Mouse (Mus musculus): Measurements from ENCODE around the gene Slc17a5. TPM values are rescaled to one million over a fixed set of nuclear protein-coding genes. Genes with fewer than 3 reads are reported as not detected.

Gene Slc17a5
- 10 to 100 TPM; 18.8 to 20.7 TPM for total RNA-seq (2021)

GRCm38 (mm10) chr9:78587914-78588313 lies at the start of gene Slc17a5:
Gene Slc17a5 (minus strand): TSS chr9:78588041.
- DNase-seq (ENCODE audit: extremely low spot score in 1 of 2, low spot score in 1 of 2), result peak; percentile 76 to 80

- no peak for DNase-seq (ENCODE audit: extremely low spot score in 1 of 2, low spot score in 1 of 2)
These were observed 46.1 kb upstream of the Slc17a5 start for GRCm38 (mm10) chr9:78633976-78634375.

GRCm38 (mm10) chr9:78631755-78632434 lies 44.1 kb upstream of the Slc17a5 start:
- DNase-seq (ENCODE audit: extremely low spot score in 1 of 2, low spot score in 1 of 2), result no peak

- no peak for DNase-seq (ENCODE audit: extremely low spot score in 1 of 2, low spot score in 1 of 2)
These were observed 42.1 kb upstream of the Slc17a5 start for GRCm38 (mm10) chr9:78629991-78630390.

- no peak for DNase-seq (ENCODE audit: extremely low spot score in 1 of 2, low spot score in 1 of 2)
These were observed 35.5 kb upstream of the Slc17a5 start for GRCm38 (mm10) chr9:78623301-78623747.

GRCm38 (mm10) chr9:78619285-78619684 lies 31.4 kb upstream of the Slc17a5 start:
- no peak for DNase-seq (ENCODE audit: extremely low spot score in 1 of 2, low spot score in 1 of 2)

GRCm38 (mm10) chr9:78615401-78616021 lies 27.7 kb upstream of the Slc17a5 start, which contains the start of gene Cd109:
Gene Cd109 (plus strand): TSS chr9:78615546.
- peak; percentile 15 to 23 for DNase-seq (ENCODE audit: extremely low spot score in 1 of 2, low spot score in 1 of 2)

- DNase-seq (ENCODE audit: extremely low spot score in 1 of 2, low spot score in 1 of 2), result no peak
These were observed 26.4 kb upstream of the Slc17a5 start for GRCm38 (mm10) chr9:78614201-78614600.

GRCm38 (mm10) chr9:78601046-78601730 lies 13.3 kb upstream of the Slc17a5 start:
- DNase-seq (ENCODE audit: extremely low spot score in 1 of 2, low spot score in 1 of 2), result peak in 1 of 2 experiments; percentile 45

- DNase-seq (ENCODE audit: extremely low spot score in 1 of 2, low spot score in 1 of 2), result no peak
These were observed 12.1 kb upstream of the Slc17a5 start for GRCm38 (mm10) chr9:78599927-78600326.

- DNase-seq (ENCODE audit: extremely low spot score in 1 of 2, low spot score in 1 of 2), result peak in 1 of 2 experiments; percentile 53
These were observed 9.0 kb upstream of the Slc17a5 start for GRCm38 (mm10) chr9:78596834-78597233.

GRCm38 (mm10) chr9:78595769-78596555 lies 8.1 kb upstream of the Slc17a5 start:
- DNase-seq (ENCODE audit: extremely low spot score in 1 of 2, low spot score in 1 of 2), result no peak

- DNase-seq (ENCODE audit: extremely low spot score in 1 of 2, low spot score in 1 of 2), result no peak
These were observed 7.4 kb upstream of the Slc17a5 start for GRCm38 (mm10) chr9:78595257-78595656.

GRCm38 (mm10) chr9:78590471-78590870 lies 2.6 kb upstream of the Slc17a5 start:
- DNase-seq (ENCODE audit: extremely low spot score in 1 of 2, low spot score in 1 of 2), result no peak

GRCm38 (mm10) chr9:78588411-78589033 lies 681 bp upstream of the Slc17a5 start:
- no peak for DNase-seq (ENCODE audit: extremely low spot score in 1 of 2, low spot score in 1 of 2)

GRCm38 (mm10) chr9:78587218-78587883 lies 490 bp downstream of the Slc17a5 start:
- peak in 1 of 2 experiments; percentile 26 for DNase-seq (ENCODE audit: extremely low spot score in 1 of 2, low spot score in 1 of 2)

GRCm38 (mm10) chr9:78579644-78580396 lies 8.0 kb downstream of the Slc17a5 start:
- no peak for DNase-seq (ENCODE audit: extremely low spot score in 1 of 2, low spot score in 1 of 2)

- DNase-seq (ENCODE audit: extremely low spot score in 1 of 2, low spot score in 1 of 2), result no peak
These were observed 9.0 kb downstream of the Slc17a5 start for GRCm38 (mm10) chr9:78578824-78579223.

GRCm38 (mm10) chr9:78576466-78576865 lies 11.4 kb downstream of the Slc17a5 start:
- DNase-seq (ENCODE audit: extremely low spot score in 1 of 2, low spot score in 1 of 2), result no peak
